Mouse (Mus musculus): ENCODE measurements at regions not wholly inside any gene's neighbourhood (a gene's known extent, or its start where the extent isn't known, plus 50 kb on each side); places are given as distances from the start of the nearest gene placed in this dataset.

GRCm38 (mm10) chr2:114419346-114419745 is 218.1 kb upstream of the Zfp770 start:
- Histone ChIP-seq H3K9me3 (ENCODE audit: low read depth, low read length) (no peaks in the 10 kb centered on the region), H3K9ac (no peak overlapping the region), H3K27me3 (ENCODE audit: insufficient read depth, low read length) (no peaks in the 10 kb centered on the region), H3K4me2 (no peak overlapping the region), H3K4me1 (ENCODE audit: insufficient read depth) (no peaks in the 10 kb centered on the region), H3K4me3 (ENCODE audit: low read depth, low read length) (no peak overlapping the region), H3K27ac (ENCODE audit: low read depth) (no peak overlapping the region), H3K36me3 (ENCODE audit: insufficient read depth) (no peaks in the 10 kb centered on the region)
- ATAC-seq (ENCODE audit: insufficient read depth) (no peak), DNase-seq (no peak)
- WGBS: 61% methylated on average over 3 of the region's 3 CpGs
- no peak for TF ChIP-seq CTCF (IDR thresholded peaks at IDR 0.05; ENCODE audit: low read depth)

DNA sequence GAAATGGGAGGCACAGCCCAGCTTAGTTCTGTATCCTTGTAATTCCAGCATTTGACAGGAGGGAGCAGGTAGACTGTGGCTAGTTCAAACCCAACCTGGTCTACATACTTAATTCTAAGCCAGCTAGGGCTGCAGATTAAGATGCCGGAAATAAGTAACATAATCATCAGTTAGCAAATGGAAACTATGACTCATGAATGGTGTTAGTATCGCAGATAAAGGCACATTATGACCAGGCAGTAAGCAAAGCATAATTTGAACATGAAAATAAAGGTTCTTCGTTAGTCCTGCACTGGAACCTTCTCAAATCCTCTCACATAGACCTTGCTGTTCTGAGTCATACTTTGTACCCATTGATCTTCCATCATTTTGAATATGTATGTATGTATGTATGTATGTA is 211.7 kb upstream of the Zfp770 start:
- DNase-seq (no peak), ATAC-seq (ENCODE audit: insufficient read depth) (no peak)
- WGBS: 87% methylated on average over 3 of the region's 3 CpGs
- Histone ChIP-seq H3K27ac (ENCODE audit: low read depth) (no peak overlapping the region), H3K4me3 (ENCODE audit: low read depth, low read length) (no peak overlapping the region), H3K9me3 (ENCODE audit: low read depth, low read length) (no peaks in the 10 kb centered on the region), H3K36me3 (ENCODE audit: insufficient read depth) (no peaks in the 10 kb centered on the region), H3K27me3 (ENCODE audit: insufficient read depth, low read length) (no peaks in the 10 kb centered on the region), H3K4me2 (no peak overlapping the region), H3K4me1 (ENCODE audit: insufficient read depth) (no peaks in the 10 kb centered on the region), H3K9ac (no peak overlapping the region)
- TF ChIP-seq CTCF (IDR thresholded peaks at IDR 0.05; ENCODE audit: low read depth): no peak

DNA sequence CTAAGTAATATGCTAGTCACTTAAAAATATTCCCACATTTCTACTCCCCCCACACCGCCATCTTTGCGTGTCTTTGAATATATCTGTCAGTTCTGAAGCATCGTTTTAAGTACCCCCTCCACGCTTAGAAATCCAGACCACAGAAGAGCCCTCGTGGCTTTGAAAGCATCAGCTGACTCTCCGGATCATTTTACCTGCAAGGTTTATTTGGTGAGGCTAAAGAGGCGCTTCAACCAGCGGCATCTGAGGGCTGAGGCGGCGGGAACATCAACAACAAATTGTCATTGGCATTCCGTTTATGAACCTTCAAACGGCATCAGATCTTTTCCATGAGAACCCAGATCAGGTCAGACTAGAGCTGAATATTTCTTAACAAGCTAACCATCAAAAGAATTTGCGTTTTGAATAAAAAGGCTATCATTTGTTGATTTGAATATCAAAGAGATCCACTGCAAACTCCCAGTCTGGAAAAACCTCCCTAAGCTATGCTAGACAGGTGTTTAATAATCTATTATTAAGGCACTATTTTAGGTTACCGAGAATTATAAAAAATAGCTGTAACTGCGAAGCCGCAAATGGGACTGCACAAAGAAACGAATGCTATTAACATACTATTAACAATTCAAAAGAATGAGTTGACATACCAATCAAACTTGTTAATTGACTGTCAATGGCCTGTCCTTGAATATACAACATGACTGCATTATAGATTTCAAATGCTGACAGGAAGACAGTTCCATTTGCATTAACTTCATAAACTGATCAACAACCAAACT is 210.9 kb upstream of the Zfp770 start:
- Histone ChIP-seq H3K9me3 (ENCODE audit: low read depth, low read length) (no peaks in the 10 kb centered on the region), H3K4me2 (no peak overlapping the region), H3K4me3 (ENCODE audit: low read depth, low read length) (no peak overlapping the region), H3K27me3 (ENCODE audit: insufficient read depth, low read length) (no peaks in the 10 kb centered on the region), H3K27ac (ENCODE audit: low read depth) (no peak overlapping the region), H3K9ac (no peak overlapping the region), H3K36me3 (ENCODE audit: insufficient read depth) (no peaks in the 10 kb centered on the region), H3K4me1 (ENCODE audit: insufficient read depth) (no peaks in the 10 kb centered on the region)
- WGBS: 46% methylated on average over 17 of the region's 17 CpGs
- DNase-seq (no peak), ATAC-seq (ENCODE audit: insufficient read depth) (no peak)
- TF ChIP-seq CTCF (IDR thresholded peaks at IDR 0.05; ENCODE audit: low read depth): no peak

- WGBS: 75% methylated on average over 3 of the region's 3 CpGs
- H3K4me1 ChIP-seq (ENCODE audit: insufficient read depth): no peaks in the 10 kb centered on the region
- no peak for ATAC-seq (ENCODE audit: insufficient read depth)
- no peak overlapping the region for H3K4me3 ChIP-seq (ENCODE audit: low read depth, low read length)
- no peak for DNase-seq
- no peaks in the 10 kb centered on the region for H3K36me3 ChIP-seq (ENCODE audit: insufficient read depth)
- TF ChIP-seq CTCF (IDR thresholded peaks at IDR 0.05; ENCODE audit: low read depth): no peak
- H3K27me3 ChIP-seq (ENCODE audit: insufficient read depth, low read length): no peaks in the 10 kb centered on the region
- H3K9ac ChIP-seq: no peak overlapping the region
- H3K27ac ChIP-seq (ENCODE audit: low read depth): no peak overlapping the region
- no peaks in the 10 kb centered on the region for H3K9me3 ChIP-seq (ENCODE audit: low read depth, low read length)
- H3K4me2 ChIP-seq: no peak overlapping the region
These were observed 209.4 kb upstream of the Zfp770 start for GRCm38 (mm10) chr2:114410717-114411116.

DNA sequence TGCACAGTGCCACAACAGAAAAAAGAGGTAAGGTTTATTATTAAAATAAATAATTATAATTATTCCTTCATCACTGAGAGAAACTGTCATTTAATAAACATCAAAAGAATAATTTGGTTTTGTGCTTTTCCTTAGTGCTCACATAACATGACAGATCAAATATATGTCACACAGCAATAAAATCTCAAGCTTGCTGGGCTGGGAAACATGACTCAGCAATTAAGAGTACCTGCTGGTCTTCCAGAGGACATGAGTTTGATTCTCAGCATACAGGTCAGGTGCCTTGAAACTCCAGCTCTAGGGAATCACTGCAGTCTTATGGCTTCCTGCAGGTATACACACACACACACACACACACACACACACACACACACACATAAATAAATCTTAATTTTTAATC is 208.3 kb upstream of the Zfp770 start:
- TF ChIP-seq CTCF (IDR thresholded peaks at IDR 0.05; ENCODE audit: low read depth): no peak
- Histone ChIP-seq H3K9ac (no peak overlapping the region), H3K4me2 (no peak overlapping the region), H3K4me1 (ENCODE audit: insufficient read depth) (no peaks in the 10 kb centered on the region), H3K27ac (ENCODE audit: low read depth) (no peak overlapping the region), H3K27me3 (ENCODE audit: insufficient read depth, low read length) (no peaks in the 10 kb centered on the region), H3K9me3 (ENCODE audit: low read depth, low read length) (no peaks in the 10 kb centered on the region), H3K36me3 (ENCODE audit: insufficient read depth) (no peaks in the 10 kb centered on the region), H3K4me3 (ENCODE audit: low read depth, low read length) (no peak overlapping the region)
- ATAC-seq (ENCODE audit: insufficient read depth) (no peak), DNase-seq (no peak)

DNA sequence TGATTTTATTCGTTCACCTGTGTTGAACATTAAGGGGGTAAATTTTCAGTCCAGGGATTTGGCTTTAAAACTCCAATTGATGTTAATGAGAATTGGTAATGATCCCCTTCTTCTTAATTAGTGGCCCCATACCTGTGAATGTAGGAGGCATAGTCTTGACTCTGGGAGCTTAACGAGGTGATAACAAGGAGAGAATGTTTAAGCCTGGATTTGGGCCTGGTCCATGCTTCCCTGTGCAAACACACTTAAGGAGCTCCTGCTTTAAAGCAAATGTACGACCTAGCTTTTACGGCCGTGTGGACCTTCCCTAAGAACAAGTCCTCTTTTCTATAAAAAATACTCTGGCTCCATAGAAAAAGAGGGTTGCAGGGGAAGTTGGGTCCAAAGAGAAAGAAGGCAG is 206.1 kb upstream of the Zfp770 start:
- ATAC-seq (ENCODE audit: insufficient read depth) (no peak), DNase-seq (peak; percentile 22)
- Histone ChIP-seq H3K4me2 (no peak overlapping the region), H3K27me3 (ENCODE audit: insufficient read depth, low read length) (no peaks in the 10 kb centered on the region), H3K9ac (no peak overlapping the region), H3K27ac (ENCODE audit: low read depth) (no peak overlapping the region), H3K36me3 (ENCODE audit: insufficient read depth) (no peaks in the 10 kb centered on the region), H3K9me3 (ENCODE audit: low read depth, low read length) (no peaks in the 10 kb centered on the region), H3K4me3 (ENCODE audit: low read depth, low read length) (no peak overlapping the region), H3K4me1 (ENCODE audit: insufficient read depth) (no peaks in the 10 kb centered on the region)
- 35% methylated on average over 5 of the region's 5 CpGs for WGBS
- TF ChIP-seq CTCF (IDR thresholded peaks at IDR 0.05; ENCODE audit: low read depth): no peak

DNA sequence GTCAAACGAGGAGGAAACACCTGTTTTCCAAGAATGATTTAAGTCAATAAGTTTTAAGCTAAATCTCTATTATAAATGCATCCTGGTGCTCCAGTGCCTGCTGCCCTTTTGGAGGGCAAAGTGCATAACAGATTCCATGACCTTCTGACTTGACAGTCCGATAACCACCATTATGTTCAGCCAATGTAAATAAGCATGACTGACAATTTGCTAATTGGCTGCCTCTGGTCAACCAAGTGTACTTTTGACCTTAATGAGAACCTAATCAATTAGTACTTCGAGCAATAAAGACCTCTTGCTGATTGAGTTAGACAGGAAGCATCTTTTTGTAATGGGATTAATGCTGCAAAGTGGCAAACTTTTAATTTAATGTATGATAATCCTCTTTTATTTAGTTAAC is 183.3 kb upstream of the Zfp770 start:
- no peaks in the 10 kb centered on the region for H3K9me3 ChIP-seq (ENCODE audit: low read depth, low read length)
- no peak overlapping the region for H3K27ac ChIP-seq (ENCODE audit: low read depth)
- no peaks in the 10 kb centered on the region for H3K36me3 ChIP-seq (ENCODE audit: insufficient read depth)
- ATAC-seq (ENCODE audit: insufficient read depth) (no peak), DNase-seq (no peak)
- no peak for TF ChIP-seq CTCF (IDR thresholded peaks at IDR 0.05; ENCODE audit: low read depth)
- H3K27me3 ChIP-seq (ENCODE audit: insufficient read depth, low read length): no peaks in the 10 kb centered on the region
- H3K4me1 ChIP-seq (ENCODE audit: insufficient read depth): no peaks in the 10 kb centered on the region
- 12% methylated on average over 3 of the region's 3 CpGs for WGBS
- no peak overlapping the region for H3K4me3 ChIP-seq (ENCODE audit: low read depth, low read length)
- no peak overlapping the region for H3K4me2 ChIP-seq
- H3K9ac ChIP-seq: no peak overlapping the region
